Mouse (Mus musculus) neural tube, embryonic 12.5 days (tissue): ENCODE results near the gene Mturn. TPM values are rescaled to one million over a fixed set of nuclear protein-coding genes. Genes with fewer than 3 reads are reported as not detected.

Experiments used
- ATAC-seq: fragments of 200-750 bp; cut with Nextera tagmentation; 2 replicates; pipeline ENCODE4 v1.8.0; 2017; ENCODE audit warnings: low read depth, mild to moderate bottlenecking, moderate TSS enrichment, moderate library complexity; ENCODE audit not compliant: low FRiP score
- H3K27ac ChIP-seq: fragments of 300-500 bp; sonication (generic); 2 replicates; pipeline ENCODE4 v1.5.1; 2016
- H3K27me3 ChIP-seq: fragments of 300-500 bp; sonication (generic); replicated peaks from 2 replicates; pipeline ENCODE4 v1.6.1; 2016; ENCODE audit warnings: mild to moderate bottlenecking
- H3K36me3 ChIP-seq: fragments of 300-500 bp; sonication (generic); 2 replicates; pipeline ENCODE4 v1.6.1; 2016; ENCODE audit warnings: mild to moderate bottlenecking
- H3K4me1 ChIP-seq: fragments of 300-500 bp; sonication (generic); 2 replicates; pipeline ENCODE4 v1.6.1; 2016
- H3K4me2 ChIP-seq: fragments of 300-500 bp; sonication (generic); replicated peaks from 2 replicates; pipeline ENCODE4 v1.6.1; 2016; ENCODE audit warnings: mild to moderate bottlenecking
- H3K4me3 ChIP-seq: fragments of 300-500 bp; sonication (generic); 2 replicates; pipeline ENCODE4 v1.5.1; 2016
- H3K9ac ChIP-seq: fragments of 300-500 bp; sonication (generic); 2 replicates; pipeline ENCODE4 v1.6.1; 2016; ENCODE audit warnings: mild to moderate bottlenecking
- H3K9me3 ChIP-seq: fragments of 300-500 bp; sonication (generic); 2 replicates; pipeline ENCODE4 v1.6.1; 2016; ENCODE audit warnings: mild to moderate bottlenecking
- WGBS: fragments of 180-500 bp; shearing (Covaris S2); methylation state at CpG from one replicate; pipeline ENCODE4 v1.1.7; 2016; 5-methylcytosine and 5-hydroxymethylcytosine counted together
- polyA plus RNA-seq: library from polyadenylated mRNA; unstranded; fragments of >200 nt; fragmentation: Nextera tagmentation; extraction: Ambion mirVana; gene quantifications from 2 replicates; pipeline ENCODE4 v1.2.1, GENCODE M21; 2016

Gene Mturn
- polyA plus RNA-seq, 1 experiment from 2014 or later: 45.5 TPM

GRCm38 (mm10) chr6:54720512-54721251, 39.3 kb downstream of the Mturn start:
- ATAC-seq: no peak

DNA sequence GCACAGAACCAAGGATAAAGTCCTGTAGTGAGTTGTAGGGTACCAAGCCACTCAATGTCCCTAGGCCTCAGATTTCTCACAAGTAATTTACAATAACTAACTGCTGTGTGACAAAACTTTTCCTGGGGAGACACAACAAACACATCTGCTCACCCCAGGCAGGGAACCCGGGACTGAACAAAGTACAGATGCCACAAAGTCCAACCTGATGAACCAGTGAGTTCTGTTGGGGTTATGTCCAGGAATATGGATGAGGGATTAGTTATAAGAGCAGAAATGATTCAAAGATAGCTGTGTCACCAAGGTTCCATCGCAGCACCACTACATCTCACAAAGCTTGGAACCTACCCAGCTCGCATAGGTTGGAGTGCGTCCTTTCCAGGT, 39.8 kb downstream of the Mturn start:
- H3K9ac ChIP-seq: no peak overlapping the region
- H3K27ac ChIP-seq: no peak overlapping the region

More at GRCm38 (mm10) chr6:54720512-54721251, 39.3 kb downstream of the Mturn start:
- Histone ChIP-seq H3K4me2 (no peak overlapping the region), H3K9ac (no peak overlapping the region), H3K27ac (no peak overlapping the region), H3K36me3 (no peaks in the 10 kb centered on the region), H3K27me3 (no peaks in the 10 kb centered on the region), H3K4me1 (peaks cover 5% of the 10 kb centered on the region; the same call in 1 of the 2 replicates), H3K9me3 (no peaks in the 10 kb centered on the region), H3K4me3 (no peak overlapping the region)
- 79% methylated on average over 9 of the region's 9 CpGs for WGBS

DNA sequence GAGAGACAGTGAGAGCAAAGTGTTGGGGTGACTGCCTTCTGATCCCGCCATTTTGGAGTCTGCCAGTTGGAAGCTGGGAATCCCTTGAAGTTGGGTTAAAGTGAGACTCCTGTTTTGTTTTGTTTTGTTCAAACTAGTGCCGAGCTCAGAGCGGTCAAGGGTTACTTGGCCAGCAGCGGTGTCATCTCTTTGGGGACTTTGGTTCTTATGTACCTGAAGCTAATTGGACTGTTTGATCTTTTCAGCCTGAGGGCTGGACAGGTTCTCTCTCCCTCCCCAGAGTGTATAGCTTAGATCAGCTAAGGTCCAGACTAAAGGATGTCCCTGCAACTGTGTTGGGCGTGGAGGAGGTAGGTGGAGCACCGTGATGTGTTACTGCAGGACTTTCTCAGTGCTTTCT, 44.9 kb downstream of the Mturn start:
- no peaks in the 10 kb centered on the region for H3K9me3 ChIP-seq
- no peak overlapping the region for H3K27ac ChIP-seq
- no peak for ATAC-seq
- no peak overlapping the region for H3K9ac ChIP-seq
- no peaks in the 10 kb centered on the region for H3K4me1 ChIP-seq
- no peaks in the 10 kb centered on the region for H3K27me3 ChIP-seq
- no peaks in the 10 kb centered on the region for H3K36me3 ChIP-seq
- WGBS: 90% methylated on average over 6 of the region's 6 CpGs
- H3K4me2 ChIP-seq: no peak overlapping the region
- no peak overlapping the region for H3K4me3 ChIP-seq

More for the DNA sequence above, 39.8 kb downstream of the Mturn start:
- no peak for ATAC-seq
- no peaks in the 10 kb centered on the region for H3K9me3 ChIP-seq
- no peaks in the 10 kb centered on the region for H3K36me3 ChIP-seq
- H3K27me3 ChIP-seq: no peaks in the 10 kb centered on the region
- no peak overlapping the region for H3K4me2 ChIP-seq
- H3K4me3 ChIP-seq: no peak overlapping the region
- 92% methylated on average over 4 of the region's 4 CpGs for WGBS
- H3K4me1 ChIP-seq: peaks cover 5% of the 10 kb centered on the region; the same call in 1 of the 2 replicates

- H3K4me2 ChIP-seq: no peak overlapping the region
- no peaks in the 10 kb centered on the region for H3K27me3 ChIP-seq
- no peaks in the 10 kb centered on the region for H3K4me1 ChIP-seq
- H3K9ac ChIP-seq: no peak overlapping the region
- 83% methylated on average over 6 of the region's 6 CpGs for WGBS
- H3K4me3 ChIP-seq: no peak overlapping the region
- H3K36me3 ChIP-seq: no peaks in the 10 kb centered on the region
- no peak overlapping the region for H3K27ac ChIP-seq
- H3K9me3 ChIP-seq: no peaks in the 10 kb centered on the region
- ATAC-seq: no peak
Observed at GRCm38 (mm10) chr6:54726796-54727195, 45.4 kb downstream of the Mturn start.

DNA sequence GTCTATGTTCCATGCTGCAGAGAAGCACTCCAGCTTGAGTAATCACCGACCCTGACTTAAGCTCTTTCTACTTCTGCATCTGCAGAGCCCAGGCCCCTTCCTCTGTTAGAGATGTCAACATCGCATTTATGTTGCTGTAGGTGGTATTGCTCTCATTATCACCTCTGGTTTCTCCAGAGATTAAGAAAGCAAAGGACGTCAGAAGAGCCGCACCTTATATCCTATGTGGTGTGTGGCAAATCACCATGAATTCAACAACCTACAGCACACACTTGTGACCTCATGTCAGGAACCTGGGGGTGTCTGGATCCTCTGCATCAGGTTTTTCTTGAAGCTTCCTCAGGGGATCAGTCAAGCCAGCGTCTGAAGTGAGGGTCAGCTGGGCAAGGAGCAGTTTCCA, 46.0 kb downstream of the Mturn start:
- Histone ChIP-seq H3K9ac (no peak overlapping the region), H3K27ac (no peak overlapping the region), H3K27me3 (no peaks in the 10 kb centered on the region), H3K9me3 (no peaks in the 10 kb centered on the region), H3K4me2 (no peak overlapping the region), H3K4me3 (no peak overlapping the region), H3K36me3 (no peaks in the 10 kb centered on the region), H3K4me1 (no peaks in the 10 kb centered on the region)
- ATAC-seq: no peak
- 91% methylated on average over 5 of the region's 5 CpGs for WGBS

- no peaks in the 10 kb centered on the region for H3K27me3 ChIP-seq
- no peaks in the 10 kb centered on the region for H3K36me3 ChIP-seq
- H3K9ac ChIP-seq: no peak overlapping the region
- H3K27ac ChIP-seq: no peak overlapping the region
- no peaks in the 10 kb centered on the region for H3K4me1 ChIP-seq
- no peak overlapping the region for H3K4me3 ChIP-seq
- no peak for ATAC-seq
- H3K4me2 ChIP-seq: no peak overlapping the region
- H3K9me3 ChIP-seq: no peaks in the 10 kb centered on the region
- WGBS: 61% methylated on average over 2 of the region's 2 CpGs
Observed at GRCm38 (mm10) chr6:54729451-54730105, 48.2 kb downstream of the Mturn start.

DNA sequence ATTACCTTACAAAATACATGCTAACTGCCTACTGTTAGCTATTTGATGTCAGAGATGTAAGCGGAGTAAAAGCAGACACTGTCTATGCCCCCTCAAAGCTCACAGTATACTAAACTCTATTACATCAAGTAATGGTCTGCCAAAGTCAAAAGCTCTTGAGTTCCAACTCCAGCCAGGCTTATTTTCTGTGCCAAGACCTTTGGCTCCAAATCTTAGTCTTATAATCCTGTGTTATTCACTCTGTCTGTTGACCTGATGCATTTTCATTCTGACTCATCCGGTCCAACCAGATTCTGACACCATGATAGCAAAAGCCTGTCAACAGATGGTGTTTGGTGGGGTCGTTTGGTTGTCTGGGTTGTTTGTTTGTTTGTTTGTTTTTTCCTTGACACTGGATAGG, 50.3 kb downstream of the Mturn start:
- ATAC-seq: no peak
- Histone ChIP-seq H3K4me1 (no peaks in the 10 kb centered on the region), H3K27me3 (no peaks in the 10 kb centered on the region), H3K9me3 (no peaks in the 10 kb centered on the region), H3K4me2 (no peak overlapping the region), H3K4me3 (no peak overlapping the region), H3K9ac (no peak overlapping the region), H3K36me3 (no peaks in the 10 kb centered on the region), H3K27ac (no peak overlapping the region)
- 89% methylated on average over 3 of the region's 3 CpGs for WGBS

GRCm38 (mm10) chr6:54732721-54733120, 51.3 kb downstream of the Mturn start:
- H3K9ac ChIP-seq: no peak overlapping the region
- H3K9me3 ChIP-seq: no peaks in the 10 kb centered on the region
- H3K27me3 ChIP-seq: no peaks in the 10 kb centered on the region
- H3K36me3 ChIP-seq: no peaks in the 10 kb centered on the region
- ATAC-seq: no peak
- no peak overlapping the region for H3K4me3 ChIP-seq
- no peak overlapping the region for H3K4me2 ChIP-seq
- H3K27ac ChIP-seq: no peak overlapping the region
- WGBS: 71% methylated on average over 7 of the region's 7 CpGs
- no peaks in the 10 kb centered on the region for H3K4me1 ChIP-seq

- Histone ChIP-seq H3K27ac (no peak overlapping the region), H3K4me3 (no peak overlapping the region), H3K27me3 (no peaks in the 10 kb centered on the region), H3K4me1 (no peaks in the 10 kb centered on the region), H3K9ac (no peak overlapping the region), H3K36me3 (no peaks in the 10 kb centered on the region), H3K9me3 (no peaks in the 10 kb centered on the region), H3K4me2 (no peak overlapping the region)
- whole genome bisulfite sequencing: 81% methylated on average over 9 of the region's 9 CpGs
- no peak for ATAC-seq
Observed at GRCm38 (mm10) chr6:54736126-54736525, 54.7 kb downstream of the Mturn start.

- Histone ChIP-seq H3K9me3 (no peaks in the 10 kb centered on the region), H3K27ac (no peak overlapping the region), H3K4me1 (no peaks in the 10 kb centered on the region), H3K4me2 (no peak overlapping the region), H3K9ac (no peak overlapping the region), H3K36me3 (no peaks in the 10 kb centered on the region), H3K4me3 (no peak overlapping the region), H3K27me3 (no peaks in the 10 kb centered on the region)
- 88% methylated on average over 3 of the region's 3 CpGs for WGBS
- ATAC-seq: no peak
Observed at GRCm38 (mm10) chr6:54737255-54737654, 55.8 kb downstream of the Mturn start.

DNA sequence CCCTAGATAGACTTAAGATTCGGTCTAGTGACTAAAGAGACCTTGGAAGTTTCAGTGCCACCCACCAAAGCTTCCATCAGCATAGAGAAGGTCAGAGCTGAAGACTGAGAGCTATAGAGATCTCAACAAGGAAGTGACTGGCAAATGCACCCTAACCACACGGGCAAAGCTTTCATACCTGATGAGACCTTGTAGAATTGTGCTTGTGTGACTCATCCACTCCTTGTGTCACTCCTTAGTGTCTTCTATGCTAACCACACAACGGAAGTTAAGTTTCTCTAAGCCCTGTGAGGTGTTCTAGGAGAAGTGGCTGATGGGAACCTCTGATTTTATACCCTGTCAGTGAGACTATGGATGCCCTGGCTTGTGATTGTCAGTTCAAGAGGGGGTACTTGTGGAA, 56.3 kb downstream of the Mturn start:
- WGBS: 91% methylated on average over 3 of the region's 3 CpGs
- no peak for ATAC-seq
- H3K9me3 ChIP-seq: no peaks in the 10 kb centered on the region
- no peaks in the 10 kb centered on the region for H3K27me3 ChIP-seq
- H3K4me1 ChIP-seq: no peaks in the 10 kb centered on the region
- no peak overlapping the region for H3K27ac ChIP-seq
- no peaks in the 10 kb centered on the region for H3K36me3 ChIP-seq
- no peak overlapping the region for H3K4me3 ChIP-seq
- no peak overlapping the region for H3K9ac ChIP-seq
- H3K4me2 ChIP-seq: no peak overlapping the region

DNA sequence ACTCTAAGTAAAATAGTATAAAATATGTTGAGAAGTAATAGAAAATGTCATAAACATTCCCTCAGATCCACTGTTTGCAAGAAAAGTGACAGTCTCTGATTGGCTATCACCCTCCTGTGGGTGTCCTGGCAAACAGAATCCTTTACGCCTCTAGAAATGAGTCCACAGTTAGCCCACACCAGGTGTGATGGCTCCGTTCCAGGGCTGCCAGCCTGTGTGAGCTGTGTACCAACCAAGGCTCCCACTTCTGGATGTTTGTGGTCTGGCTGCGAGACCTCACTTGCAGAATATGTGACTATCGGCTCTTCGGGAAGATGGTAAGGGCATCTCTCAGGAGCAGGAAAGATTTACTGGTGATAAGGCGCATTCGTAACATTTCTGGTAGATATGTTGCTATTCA, 67.6 kb downstream of the Mturn start:
- 94% methylated on average over 7 of the region's 7 CpGs for WGBS
- H3K4me3 ChIP-seq: no peak overlapping the region

DNA sequence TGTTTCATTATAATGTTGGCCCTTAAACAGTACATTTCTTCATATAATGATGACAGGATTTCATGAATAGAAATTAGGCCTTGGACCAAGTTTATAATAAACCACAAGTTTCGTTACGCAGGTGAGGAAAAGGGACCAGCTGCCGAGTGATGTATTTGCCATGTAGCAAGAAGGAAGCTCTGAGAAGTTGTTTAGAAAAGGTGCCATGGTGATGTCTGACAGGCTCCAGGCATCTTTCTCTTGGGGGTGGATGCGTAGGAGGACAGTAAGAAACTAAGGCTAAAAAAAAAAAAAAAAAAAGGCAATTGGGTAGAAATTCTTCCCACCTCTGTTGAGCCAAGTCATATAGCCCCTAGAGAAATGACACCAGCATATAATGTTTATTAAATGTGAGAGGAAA, 70.2 kb downstream of the Mturn start:
- Histone ChIP-seq H3K4me1 (no peaks in the 10 kb centered on the region), H3K36me3 (no peaks in the 10 kb centered on the region), H3K4me2 (no peak overlapping the region), H3K4me3 (no peak overlapping the region), H3K9ac (no peak overlapping the region), H3K27me3 (no peaks in the 10 kb centered on the region), H3K9me3 (no peaks in the 10 kb centered on the region), H3K27ac (no peak overlapping the region)
- WGBS: 91% methylated on average over 4 of the region's 4 CpGs
- ATAC-seq: no peak

More for the DNA sequence above, 67.6 kb downstream of the Mturn start:
- Histone ChIP-seq H3K9ac (no peak overlapping the region), H3K4me2 (no peak overlapping the region), H3K27ac (no peak overlapping the region), H3K4me1 (no peaks in the 10 kb centered on the region), H3K9me3 (no peaks in the 10 kb centered on the region), H3K36me3 (no peaks in the 10 kb centered on the region), H3K27me3 (no peaks in the 10 kb centered on the region)
- no peak for ATAC-seq
